In genomic region chr5:33656739-33657138, GRCm38 (mm10) we compare ENCODE assay signal across 8 mouse cellular contexts. TPM values are rescaled to one million over a fixed set of nuclear protein-coding genes. Genes with fewer than 3 reads are reported as not detected.
DNase-seq lines count a peak whose midpoint lies in the region; ATAC-seq and TF ChIP-seq lines count a peak whose summit lies in the region.

No protein-coding gene starts in this region.

- peaks cover 28% of the 10 kb centered on the region; the same call in 1 of the 2 replicates for H3K36me3 ChIP-seq in kidney, embryonic 14.5 days (ENCODE audit: control insufficient read depth, insufficient read depth, low read length)
- peaks cover 24% of the 10 kb centered on the region for H3K36me3 ChIP-seq in hindbrain, embryonic 12.5 days
- peaks cover 36% of the 10 kb centered on the region for H3K36me3 ChIP-seq in midbrain, embryonic 12.5 days

- ATAC-seq in kidney, embryonic 14.5 days (ENCODE audit: low FRiP score, low TSS enrichment): no peak
- ATAC-seq in hindbrain, embryonic 12.5 days (ENCODE audit: low FRiP score): no peak
- ATAC-seq in midbrain, embryonic 12.5 days (ENCODE audit: low FRiP score, low read depth): no peak

- H3K9ac ChIP-seq in kidney, embryonic 14.5 days (ENCODE audit: low read depth, low read length): peak overlapping the region; percentile 77
- H3K9ac ChIP-seq in hindbrain, embryonic 12.5 days: peak overlapping the region; percentile 79
- H3K9ac ChIP-seq in midbrain, embryonic 12.5 days (replicated peaks): peak overlapping the region; percentile 82

- TF ChIP-seq POLR2A in bone marrow macrophage, adult 2 months (IDR thresholded peaks at IDR 0.05; ENCODE audit: borderline replicate concordance, low read depth, low read length): no peak

- 21% methylated on average over 1 of the region's 1 CpGs for WGBS in kidney, embryonic 14.5 days
- 56% methylated on average over 1 of the region's 1 CpGs for WGBS in hindbrain, embryonic 12.5 days
- WGBS in midbrain, embryonic 12.5 days: 61% methylated on average over 1 of the region's 1 CpGs

- no peak overlapping the region for H3K27ac ChIP-seq in kidney, embryonic 14.5 days (ENCODE audit: low read depth, low read length)
- H3K27ac ChIP-seq in bone marrow macrophage, adult 2 months (ENCODE audit: insufficient read depth, low read depth, low read length): peak overlapping the region; percentile 68; the same call in 1 of the 2 replicates
- H3K27ac ChIP-seq in hindbrain, embryonic 12.5 days: peak overlapping the region; percentile 95; the same call in 1 of the 2 replicates
- H3K27ac ChIP-seq in midbrain, embryonic 12.5 days (replicated peaks): no peak overlapping the region

- no peak for TF ChIP-seq CTCF in bone marrow macrophage, adult 2 months (IDR thresholded peaks at IDR 0.05; ENCODE audit: low read depth, low read length)

- H3K27me3 ChIP-seq in kidney, embryonic 14.5 days (ENCODE audit: control insufficient read depth, insufficient read depth, low read length): no peaks in the 10 kb centered on the region
- no peaks in the 10 kb centered on the region for H3K27me3 ChIP-seq in hindbrain, embryonic 12.5 days
- H3K27me3 ChIP-seq in midbrain, embryonic 12.5 days: no peaks in the 10 kb centered on the region

- H3K4me1 ChIP-seq in kidney, embryonic 14.5 days (ENCODE audit: control insufficient read depth, insufficient read depth, low read length): peaks cover 15% of the 10 kb centered on the region
- peaks cover 14% of the 10 kb centered on the region for H3K4me1 ChIP-seq in bone marrow macrophage, adult 2 months (ENCODE audit: control insufficient read depth, insufficient read depth, low read length)
- H3K4me1 ChIP-seq in hindbrain, embryonic 12.5 days: peaks cover 34% of the 10 kb centered on the region
- peaks cover 41% of the 10 kb centered on the region for H3K4me1 ChIP-seq in midbrain, embryonic 12.5 days

- no peak for DNase-seq in kidney, adult 18-20 months
- DNase-seq in ovary, postnatal 14 days (ENCODE audit: low spot score): no peak
- DNase-seq in right cerebral cortex, postnatal 25 days: no peak
- no peak for DNase-seq in ovary, adult 18-20 months (ENCODE audit: low spot score)

- H3K4me2 ChIP-seq in kidney, embryonic 14.5 days (replicated peaks; ENCODE audit: low read depth, low read length): peak overlapping the region; percentile 92
- peak overlapping the region; percentile 91 for H3K4me2 ChIP-seq in hindbrain, embryonic 12.5 days (replicated peaks)
- H3K4me2 ChIP-seq in midbrain, embryonic 12.5 days (replicated peaks): peak overlapping the region; percentile 90

- no peaks in the 10 kb centered on the region for H3K9me3 ChIP-seq in kidney, embryonic 14.5 days (ENCODE audit: control insufficient read depth, low read length)
- H3K9me3 ChIP-seq in hindbrain, embryonic 12.5 days (replicated peaks): no peaks in the 10 kb centered on the region
- H3K9me3 ChIP-seq in midbrain, embryonic 12.5 days: no peaks in the 10 kb centered on the region

- H3K4me3 ChIP-seq in kidney, embryonic 14.5 days (ENCODE audit: low read length): peak overlapping the region; percentile 86
- H3K4me3 ChIP-seq in bone marrow macrophage, adult 2 months (ENCODE audit: insufficient read depth, low read length): peak overlapping the region; percentile 97
- H3K4me3 ChIP-seq in hindbrain, embryonic 12.5 days: peak overlapping the region; percentile 71
- H3K4me3 ChIP-seq in midbrain, embryonic 12.5 days: peak overlapping the region; percentile 59

RNA-seq across cellular contexts. Expression of gene Tacc3, which starts 1.2 kb away (rescaled TPM):
- polyA plus RNA-seq in kidney, embryonic 14.5 days (2014; fragmentation: Nextera tagmentation; extraction: Ambion mirVana): 175 and 205 TPM in 2 replicates
- 58.6 and 69.4 TPM in 2 replicates for polyA plus RNA-seq in bone marrow macrophage, adult 2 months (2012; ENCODE audit: insufficient read depth, insufficient read length, missing spikeins)
- polyA plus RNA-seq in hindbrain, embryonic 12.5 days (2016; fragmentation: Nextera tagmentation; extraction: Ambion mirVana): 161 TPM in 2 replicates
- 203 and 205 TPM in 2 replicates for polyA plus RNA-seq in midbrain, embryonic 12.5 days (2016; fragmentation: Nextera tagmentation; extraction: Ambion mirVana)

RNA-seq across cellular contexts. Expression of gene Tmem129, which starts 1.5 kb away (rescaled TPM):
- 32.3 and 37.7 TPM in 2 replicates for polyA plus RNA-seq in kidney, embryonic 14.5 days (2014; fragmentation: Nextera tagmentation; extraction: Ambion mirVana)
- 11.4 and 14.4 TPM in 2 replicates for polyA plus RNA-seq in bone marrow macrophage, adult 2 months (2012; ENCODE audit: insufficient read depth, insufficient read length, missing spikeins)
- polyA plus RNA-seq in hindbrain, embryonic 12.5 days (2016; fragmentation: Nextera tagmentation; extraction: Ambion mirVana): 33.3 and 33.8 TPM in 2 replicates
- polyA plus RNA-seq in midbrain, embryonic 12.5 days (2016; fragmentation: Nextera tagmentation; extraction: Ambion mirVana): 31.8 and 37.5 TPM in 2 replicates

RNA-seq across cellular contexts. Expression of gene Slbp, which starts 4.4 kb away (rescaled TPM):
- 261 TPM in 2 replicates for polyA plus RNA-seq in kidney, embryonic 14.5 days (2014; fragmentation: Nextera tagmentation; extraction: Ambion mirVana)
- 77.1 and 84.1 TPM in 2 replicates for polyA plus RNA-seq in bone marrow macrophage, adult 2 months (2012; ENCODE audit: insufficient read depth, insufficient read length, missing spikeins)
- polyA plus RNA-seq in hindbrain, embryonic 12.5 days (2016; fragmentation: Nextera tagmentation; extraction: Ambion mirVana): 182 and 186 TPM in 2 replicates
- 231 TPM in 2 replicates for polyA plus RNA-seq in midbrain, embryonic 12.5 days (2016; fragmentation: Nextera tagmentation; extraction: Ambion mirVana)

RNA-seq across cellular contexts. Expression of gene Gm9903, which starts 27.0 kb away (rescaled TPM):
- 0.57 and 1.0 TPM in 2 replicates for polyA plus RNA-seq in kidney, embryonic 14.5 days (2014; fragmentation: Nextera tagmentation; extraction: Ambion mirVana)
- 0.61 TPM in 1 of 2 replicates, not detected in the other for polyA plus RNA-seq in bone marrow macrophage, adult 2 months (2012; ENCODE audit: insufficient read depth, insufficient read length, missing spikeins)
- 0.35 and 1.3 TPM in 2 replicates for polyA plus RNA-seq in hindbrain, embryonic 12.5 days (2016; fragmentation: Nextera tagmentation; extraction: Ambion mirVana)
- polyA plus RNA-seq in midbrain, embryonic 12.5 days (2016; fragmentation: Nextera tagmentation; extraction: Ambion mirVana): 0.93 and 1.0 TPM in 2 replicates

RNA-seq across cellular contexts. Expression of gene Fam53a, which starts 27.3 kb away (rescaled TPM):
- polyA plus RNA-seq in kidney, embryonic 14.5 days (2014; fragmentation: Nextera tagmentation; extraction: Ambion mirVana): 69.4 and 70.3 TPM in 2 replicates
- polyA plus RNA-seq in bone marrow macrophage, adult 2 months (2012; ENCODE audit: insufficient read depth, insufficient read length, missing spikeins): 16.0 and 17.8 TPM in 2 replicates
- 42.3 and 50.8 TPM in 2 replicates for polyA plus RNA-seq in hindbrain, embryonic 12.5 days (2016; fragmentation: Nextera tagmentation; extraction: Ambion mirVana)
- polyA plus RNA-seq in midbrain, embryonic 12.5 days (2016; fragmentation: Nextera tagmentation; extraction: Ambion mirVana): 47.7 and 49.2 TPM in 2 replicates

Comparison
In these comparisons a context has a peak if more than half of its experiments do, and no peak if none do; other contexts are left out.
1. H3K27ac ChIP-seq: peak in bone marrow macrophage, adult 2 months (single experiment) and hindbrain, embryonic 12.5 days (single experiment); none in kidney, embryonic 14.5 days (single experiment) and midbrain, embryonic 12.5 days (single experiment).
2. Peak in every context shown above with its lines, with median percentiles within 50 percentile points of each other: H3K4me2 ChIP-seq, H3K4me3 ChIP-seq and H3K9ac ChIP-seq.